Mouse (Mus musculus) liver, embryonic 14.5 days (tissue): ENCODE data around the gene Cdc20b. TPM values are rescaled to one million over a fixed set of nuclear protein-coding genes. Genes with fewer than 3 reads are reported as not detected.

Experiments
- ATAC-seq: fragments of 200-750 bp; cut with Nextera tagmentation; 2 replicates; pipeline ENCODE4 v1.8.0; 2017; ENCODE audit warnings: moderate number of reproducible peaks, mild to moderate bottlenecking, moderate library complexity; ENCODE audit not compliant: insufficient read depth
- DNase-seq, 3 experiments: peaks; one replicate each; pipeline ENCODE4 v3.0.0-alpha.2; 2012 to 2013; ENCODE audit warnings: low read depth in 3 of 3, low spot score in 3 of 3
- H3K27ac ChIP-seq: fragments of 300-500 bp; sonication (generic); 2 replicates; pipeline ENCODE4 v1.5.1; 2014; ENCODE audit warnings: moderate library complexity, mild to moderate bottlenecking, control low read depth, inconsistent platforms
- H3K27me3 ChIP-seq: fragments of 300-500 bp; sonication (generic); 2 replicates; pipeline ENCODE4 v1.6.1; 2014; ENCODE audit warnings: mild to moderate bottlenecking, low read length, moderate library complexity; ENCODE audit not compliant: control insufficient read depth, insufficient read depth
- H3K36me3 ChIP-seq: fragments of 300-500 bp; sonication (generic); replicated peaks from 2 replicates; pipeline ENCODE4 v1.6.1; 2014; ENCODE audit warnings: low read depth; ENCODE audit not compliant: control insufficient read depth, insufficient read depth
- H3K4me1 ChIP-seq, 2 experiments: fragments of 200-500 bp in 1 of 2; fragments of 300-500 bp in 1 of 2; sonication (generic) in 1 of 2; replicated peaks; 2 replicates each; pipeline ENCODE4 v1.6.1; 2012 to 2014; ENCODE audit warnings: antibody characterized with exemption in 1 of 2, inconsistent platforms in 1 of 2, low read length in 1 of 2; ENCODE audit not compliant: control insufficient read depth in 2 of 2, insufficient read depth in 2 of 2
- H3K4me2 ChIP-seq: fragments of 300-500 bp; sonication (generic); 2 replicates; pipeline ENCODE4 v1.6.1; 2014; ENCODE audit warnings: low read depth, mild to moderate bottlenecking, control low read depth, moderate library complexity
- H3K4me3 ChIP-seq, 2 experiments: fragments of 200-500 bp in 1 of 2; fragments of 300-500 bp in 1 of 2; sonication (generic) in 1 of 2; 2 replicates each; pipeline ENCODE4 v1.5.1; 2012 to 2014; ENCODE audit warnings: low read depth in 2 of 2, low read length in 2 of 2, mild to moderate bottlenecking in 2 of 2, control low read depth in 1 of 2, inconsistent platforms in 1 of 2, moderate library complexity in 1 of 2; ENCODE audit not compliant: insufficient read depth in 1 of 2
- H3K9ac ChIP-seq: fragments of 300-500 bp; sonication (generic); replicated peaks from 2 replicates; pipeline ENCODE4 v1.6.1; 2014; ENCODE audit warnings: mild to moderate bottlenecking, control low read depth, moderate library complexity
- H3K9me3 ChIP-seq: fragments of 300-500 bp; sonication (generic); 2 replicates; pipeline ENCODE4 v1.6.1; 2016; ENCODE audit warnings: low read length, mixed read lengths; ENCODE audit not compliant: control insufficient read depth
- CTCF ChIP-seq: IDR thresholded peaks from 2 replicates; pipeline ENCODE4 v1.5.1; 2016; ENCODE audit warnings: antibody characterized with exemption, low read depth, control low read depth
- EP300 ChIP-seq: IDR thresholded peaks from 2 replicates; pipeline ENCODE4 v1.6.1; 2016; ENCODE audit warnings: antibody characterized with exemption, low read depth
- WGBS: fragments of 180-500 bp; shearing (Covaris S2); extraction: QIAGEN DNeasy Blood & Tissue Kit; methylation state at CpG from one replicate; pipeline ENCODE4 v1.1.7; 2014; ENCODE audit not compliant: insufficient replicate concordance; 5-methylcytosine and 5-hydroxymethylcytosine counted together
- polyA plus RNA-seq, 2 experiments: library from polyadenylated mRNA; depleted of rRNA in 1 of 2; stranded (reverse) in 1 of 2; unstranded in 1 of 2; fragments of >200 nt; fragmentation: Nextera tagmentation in 1 of 2; extraction: Ambion mirVana in 1 of 2; gene quantifications; 2 replicates each; pipeline versions ENCODE4 v1.2.1 to v1.2.3; 2012 to 2014

The Cdc20b gene
- polyA plus RNA-seq, 2 experiments, result 0.02 TPM; not detected in 1

- no peaks in the 10 kb centered on the region for H3K9me3 ChIP-seq
- H3K4me2 ChIP-seq, result no peak overlapping the region
- TF ChIP-seq CTCF (no peak), EP300 (no peak)
- H3K4me1 ChIP-seq, result no peaks in the 10 kb centered on the region
- H3K4me3 ChIP-seq, result no peak overlapping the region
- WGBS, result 37% methylated on average over 4 of the region's 4 CpGs
- ATAC-seq, result no peak
- DNase-seq, result no peak
- no peak overlapping the region for H3K27ac ChIP-seq
- H3K36me3 ChIP-seq, result no peaks in the 10 kb centered on the region
- peaks cover 81% of the 10 kb centered on the region for H3K27me3 ChIP-seq
- H3K9ac ChIP-seq, result no peak overlapping the region
Measured at GRCm38 (mm10) chr13:112996407-112996806, 38.5 kb upstream of the Cdc20b start.

GRCm38 (mm10) chr13:112997369-112997768, 37.5 kb upstream of the Cdc20b start:
- Histone ChIP-seq H3K9me3 (no peaks in the 10 kb centered on the region), H3K4me1 (no peaks in the 10 kb centered on the region), H3K9ac (no peak overlapping the region), H3K4me3 (no peak overlapping the region), H3K27ac (no peak overlapping the region), H3K4me2 (no peak overlapping the region), H3K36me3 (no peaks in the 10 kb centered on the region), H3K27me3 (peaks cover 77% of the 10 kb centered on the region)
- DNase-seq (no peak), ATAC-seq (no peak)
- WGBS, result 44% methylated on average over 6 of the region's 6 CpGs
- no peak for TF ChIP-seq EP300
- TF ChIP-seq CTCF, result no peak

GRCm38 (mm10) chr13:112998427-112999201, 36.3 kb upstream of the Cdc20b start:
- Histone ChIP-seq H3K27me3 (peaks cover 66% of the 10 kb centered on the region), H3K27ac (no peak overlapping the region), H3K4me3 (0 out of 4 replicates have a peak overlapping the region, but pooled peaks of 1 of the 2 experiments have one; percentile 8), H3K36me3 (no peaks in the 10 kb centered on the region), H3K4me1 (no peaks in the 10 kb centered on the region), H3K9me3 (no peaks in the 10 kb centered on the region), H3K9ac (no peak overlapping the region), H3K4me2 (peak overlapping the region; percentile 38)
- TF ChIP-seq EP300 (no peak), CTCF (no peak)
- WGBS, result 1% methylated on average over 46 of the region's 46 CpGs
- no peak for DNase-seq
- no peak for ATAC-seq

- no peaks in the 10 kb centered on the region for H3K9me3 ChIP-seq
- H3K27ac ChIP-seq, result no peak overlapping the region
- no peak overlapping the region for H3K9ac ChIP-seq
- peaks cover 51% of the 10 kb centered on the region for H3K27me3 ChIP-seq
- ATAC-seq (no peak), DNase-seq (no peak)
- H3K4me3 ChIP-seq, result no peak overlapping the region
- H3K4me1 ChIP-seq, result no peaks in the 10 kb centered on the region
- no peak overlapping the region for H3K4me2 ChIP-seq
- TF ChIP-seq EP300 (no peak), CTCF (no peak)
- H3K36me3 ChIP-seq, result no peaks in the 10 kb centered on the region
- 38% methylated on average over 3 of the region's 3 CpGs for WGBS
Measured at GRCm38 (mm10) chr13:113000090-113000489, 34.8 kb upstream of the Cdc20b start.

GRCm38 (mm10) chr13:113000576-113001318, 34.2 kb upstream of the Cdc20b start:
- Histone ChIP-seq H3K4me3 (no peak overlapping the region), H3K4me1 (no peaks in the 10 kb centered on the region), H3K27me3 (peaks cover 46% of the 10 kb centered on the region), H3K27ac (no peak overlapping the region), H3K9me3 (no peaks in the 10 kb centered on the region), H3K4me2 (no peak overlapping the region), H3K36me3 (no peaks in the 10 kb centered on the region), H3K9ac (no peak overlapping the region)
- no peak for TF ChIP-seq CTCF
- TF ChIP-seq EP300, result no peak
- DNase-seq (no peak), ATAC-seq (no peak)
- 47% methylated on average over 9 of the region's 9 CpGs for WGBS
